Mouse (Mus musculus) layer of hippocampus, postnatal 14 days (tissue): ENCODE measurements at regions not wholly inside any gene's neighbourhood (a gene's known extent, or its start where the extent isn't known, plus 50 kb on each side); places are given as distances from the start of the nearest gene placed in this dataset.

Source experiments
- DNase-seq, 2 experiments: peaks; one replicate each; pipeline ENCODE4 v3.0.0; 2021 to 2022; ENCODE audit warnings: low spot score in 2 of 2, mixed read lengths in 1 of 2

- no peak for DNase-seq
Observed at GRCm38 (mm10) chr8:53749263-53749662, 110.4 kb upstream of the Neil3 start.

- no peak for DNase-seq
Observed at GRCm38 (mm10) chr8:53769211-53769610, 130.3 kb upstream of the Neil3 start.

GRCm38 (mm10) chr8:53775511-53775910 lies 136.6 kb upstream of the Neil3 start:
- no peak for DNase-seq

- no peak for DNase-seq
Observed at GRCm38 (mm10) chr8:53780886-53781285, 142.0 kb upstream of the Neil3 start.

GRCm38 (mm10) chr8:53781885-53782284 lies 143.0 kb upstream of the Neil3 start:
- DNase-seq = no peak

- no peak for DNase-seq
Observed at GRCm38 (mm10) chr8:53788202-53788601, 149.3 kb upstream of the Neil3 start.

- peak in 1 of 2 experiments; percentile 46 for DNase-seq
Observed at GRCm38 (mm10) chr8:53821148-53821547, 182.3 kb upstream of the Neil3 start.

- DNase-seq = no peak
Observed at GRCm38 (mm10) chr8:53827395-53827794, 188.5 kb upstream of the Neil3 start.

- DNase-seq = no peak
Observed at GRCm38 (mm10) chr8:53847821-53848220, 209.0 kb upstream of the Neil3 start.

GRCm38 (mm10) chr8:53868567-53868966 lies 208.8 kb upstream of the Vegfc start:
- no peak for DNase-seq

- DNase-seq = peak in 1 of 2 experiments; percentile 5
Observed at GRCm38 (mm10) chr8:53869997-53870596, 207.3 kb upstream of the Vegfc start.

GRCm38 (mm10) chr8:53872033-53872619 lies 205.3 kb upstream of the Vegfc start:
- no peak for DNase-seq

GRCm38 (mm10) chr8:53878846-53879245 lies 198.6 kb upstream of the Vegfc start:
- no peak for DNase-seq

- DNase-seq = no peak
Observed at GRCm38 (mm10) chr8:53881551-53881950, 195.9 kb upstream of the Vegfc start.

GRCm38 (mm10) chr8:53892205-53892710 lies 185.1 kb upstream of the Vegfc start:
- no peak for DNase-seq

- DNase-seq = peak in 1 of 2 experiments; percentile 3
Observed at GRCm38 (mm10) chr8:53892770-53893169, 184.6 kb upstream of the Vegfc start.

- no peak for DNase-seq
Observed at GRCm38 (mm10) chr8:53922343-53922742, 155.1 kb upstream of the Vegfc start.

- no peak for DNase-seq
Observed at GRCm38 (mm10) chr8:53930685-53931084, 146.7 kb upstream of the Vegfc start.

GRCm38 (mm10) chr8:53938392-53938791 lies 139.0 kb upstream of the Vegfc start:
- no peak for DNase-seq

- DNase-seq = no peak
Observed at GRCm38 (mm10) chr8:53939519-53939918, 137.9 kb upstream of the Vegfc start.

- peak in 1 of 2 experiments; percentile 8 for DNase-seq
Observed at GRCm38 (mm10) chr8:53941144-53941543, 136.3 kb upstream of the Vegfc start.

GRCm38 (mm10) chr8:53945561-53945960 lies 131.8 kb upstream of the Vegfc start:
- DNase-seq = peak; percentile 8 to 43

GRCm38 (mm10) chr8:53947384-53947783 lies 130.0 kb upstream of the Vegfc start:
- no peak for DNase-seq
